Mouse (Mus musculus) liver, adult 2 months (tissue): ENCODE results near the gene Zfp346.

Experiments
- CTCF ChIP-seq: fragments of 200-500 bp; IDR thresholded peaks from 2 replicates; pipeline ENCODE4 v1.5.1; 2011; ENCODE audit warnings: low read depth, low read length, control low read depth
- POLR2A ChIP-seq: fragments of 200-500 bp; IDR thresholded peaks from 2 replicates; pipeline ENCODE4 v1.6.1; 2011; ENCODE audit warnings: low read length, control low read depth; ENCODE audit not compliant: insufficient read depth; ENCODE audit errors: extremely low read depth

- TF ChIP-seq CTCF (no peak), POLR2A (no peak)
Measured at GRCm38 (mm10) chr13:55124903-55125302, 19.8 kb downstream of the Zfp346 start.
